In the genomic region with DNA sequence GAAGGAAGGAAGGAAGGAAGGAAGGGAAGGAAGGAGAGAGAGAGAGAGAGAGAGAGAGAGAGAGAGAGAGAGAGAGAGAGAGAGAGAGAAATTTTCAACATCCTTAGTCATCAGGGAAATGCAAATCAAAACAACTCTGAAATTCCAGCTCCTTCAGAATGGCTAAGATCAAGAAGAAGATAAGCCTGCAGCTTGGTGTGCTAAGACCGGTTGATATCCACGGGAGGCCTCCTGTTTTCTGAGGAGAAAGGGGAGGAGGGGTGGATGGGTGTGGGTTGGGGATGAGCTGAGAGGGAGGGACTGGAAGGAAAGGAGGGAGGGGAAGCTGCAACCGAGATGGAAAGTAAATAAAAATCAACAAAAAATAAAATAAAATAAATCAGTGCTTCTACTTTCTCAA, we compare ENCODE assay signal across 29 mouse cellular contexts. TPM values are rescaled to one million over a fixed set of nuclear protein-coding genes. Genes with fewer than 3 reads are reported as not detected.
A peak's percentile ranks its signal among the peaks of the same experiment; 100 is the strongest.
DNase-seq lines count a peak whose midpoint lies in the region; ATAC-seq and TF ChIP-seq lines count a peak whose summit lies in the region.
"Had no signal": no experiment of that assay in that cellular context is flagged by ENCODE, and none has a peak within 500 bp of the region (broad histone marks: within the 10 kb centered on the region; RNA-seq: fewer than 3 reads in every experiment).

No protein-coding gene starts in this region.

- TF ChIP-seq EP300 in liver, postnatal 0 days (IDR thresholded peaks at IDR 0.05; ENCODE audit: low read depth), result no peak

- no peaks in the 10 kb centered on the region for H3K27me3 ChIP-seq in embryonic facial prominence, embryonic 11.5 days (ENCODE audit: control insufficient read depth, insufficient read depth, low read length)
- no peaks in the 10 kb centered on the region for H3K27me3 ChIP-seq in embryonic facial prominence, embryonic 10.5 days (replicated peaks; ENCODE audit: low read depth, poor library complexity, severe bottlenecking)
- no peaks in the 10 kb centered on the region for H3K27me3 ChIP-seq in liver, embryonic 12.5 days (replicated peaks)
- H3K27me3 ChIP-seq in liver, embryonic 11.5 days (replicated peaks; ENCODE audit: control insufficient read depth, insufficient read depth, low read length), result no peaks in the 10 kb centered on the region; the same call in 1 of the 2 replicates
- H3K27me3 ChIP-seq in liver, postnatal 0 days (ENCODE audit: insufficient read depth, low read length), result no peaks in the 10 kb centered on the region
- H3K27me3 ChIP-seq: embryonic facial prominence, embryonic 15.5 days; heart, embryonic 12.5 days; heart, embryonic 15.5 days had no signal

- H3K9ac ChIP-seq in embryonic facial prominence, embryonic 11.5 days (replicated peaks; ENCODE audit: low read length), result no peak overlapping the region
- H3K9ac ChIP-seq in liver, embryonic 12.5 days, result no peak overlapping the region
- H3K9ac ChIP-seq in liver, embryonic 11.5 days (ENCODE audit: low read depth, low read length), result no peak overlapping the region
- no peak overlapping the region for H3K9ac ChIP-seq in liver, postnatal 0 days (replicated peaks)
- H3K9ac ChIP-seq: embryonic facial prominence, embryonic 15.5 days; forebrain, postnatal 0 days; heart, embryonic 12.5 days; heart, embryonic 15.5 days; hindbrain, embryonic 14.5 days had no signal

- H3K4me3 ChIP-seq in embryonic facial prominence, embryonic 11.5 days (ENCODE audit: low read depth, low read length), result no peak overlapping the region
- no peak overlapping the region for H3K4me3 ChIP-seq in embryonic facial prominence, embryonic 10.5 days
- H3K4me3 ChIP-seq in liver, embryonic 12.5 days, result no peak overlapping the region
- H3K4me3 ChIP-seq in liver, embryonic 11.5 days (ENCODE audit: low read depth, low read length), result no peak overlapping the region
- H3K4me3 ChIP-seq in liver, postnatal 0 days (ENCODE audit: low read depth, low read length), result no peak overlapping the region
- H3K4me3 ChIP-seq: embryonic facial prominence, embryonic 15.5 days; heart, embryonic 12.5 days; heart, embryonic 15.5 days; hindbrain, embryonic 10.5 days had no signal

- no peaks in the 10 kb centered on the region for H3K9me3 ChIP-seq in embryonic facial prominence, embryonic 11.5 days (replicated peaks; ENCODE audit: control insufficient read depth, low read length)
- no peaks in the 10 kb centered on the region for H3K9me3 ChIP-seq in embryonic facial prominence, embryonic 10.5 days
- no peaks in the 10 kb centered on the region for H3K9me3 ChIP-seq in liver, embryonic 12.5 days (replicated peaks)
- no peaks in the 10 kb centered on the region for H3K9me3 ChIP-seq in liver, embryonic 11.5 days (ENCODE audit: control insufficient read depth, low read length)
- no peaks in the 10 kb centered on the region for H3K9me3 ChIP-seq in liver, postnatal 0 days (ENCODE audit: low read length)
- H3K9me3 ChIP-seq: embryonic facial prominence, embryonic 15.5 days; heart, embryonic 12.5 days; heart, embryonic 15.5 days; hindbrain, embryonic 10.5 days had no signal

- 7% methylated on average over 3 of the region's 3 CpGs for WGBS in embryonic facial prominence, embryonic 11.5 days
- 15% methylated on average over 3 of the region's 3 CpGs for WGBS in embryonic facial prominence, embryonic 10.5 days
- WGBS in liver, embryonic 12.5 days (ENCODE audit: insufficient replicate concordance), result 17% methylated on average over 3 of the region's 3 CpGs
- 15% methylated on average over 3 of the region's 3 CpGs for WGBS in liver, embryonic 11.5 days
- WGBS in liver, postnatal 0 days (ENCODE audit: insufficient replicate concordance), result 15% methylated on average over 3 of the region's 3 CpGs

- H3K27ac ChIP-seq in embryonic facial prominence, embryonic 11.5 days (replicated peaks; ENCODE audit: low read depth, low read length), result no peak overlapping the region
- no peak overlapping the region for H3K27ac ChIP-seq in embryonic facial prominence, embryonic 10.5 days (replicated peaks)
- 0 out of 2 replicates have a peak overlapping the region, but pooled peaks have one; percentile 26 for H3K27ac ChIP-seq in liver, embryonic 12.5 days
- no peak overlapping the region for H3K27ac ChIP-seq in liver, embryonic 11.5 days (ENCODE audit: low read depth, low read length)
- peak overlapping the region; percentile 78; the same call in 1 of the 2 replicates for H3K27ac ChIP-seq in liver, postnatal 0 days (ENCODE audit: low read depth)
- H3K27ac ChIP-seq: embryonic facial prominence, embryonic 15.5 days; heart, embryonic 15.5 days; hindbrain, embryonic 10.5 days; hindbrain, embryonic 14.5 days; hindbrain, postnatal 0 days had no signal

- H3K4me1 ChIP-seq in embryonic facial prominence, embryonic 11.5 days (ENCODE audit: control insufficient read depth, insufficient read depth, low read length), result no peaks in the 10 kb centered on the region
- H3K4me1 ChIP-seq in embryonic facial prominence, embryonic 10.5 days, result peaks cover 11% of the 10 kb centered on the region
- peaks cover 16% of the 10 kb centered on the region for H3K4me1 ChIP-seq in liver, embryonic 12.5 days
- peaks cover 6% of the 10 kb centered on the region; the same call in 1 of the 2 replicates for H3K4me1 ChIP-seq in liver, embryonic 11.5 days (replicated peaks; ENCODE audit: control insufficient read depth, insufficient read depth, low read length)
- H3K4me1 ChIP-seq in liver, postnatal 0 days (ENCODE audit: insufficient read depth), result peaks cover 8% of the 10 kb centered on the region

- no peak overlapping the region for H3K4me2 ChIP-seq in embryonic facial prominence, embryonic 11.5 days (ENCODE audit: low read depth, low read length)
- H3K4me2 ChIP-seq in liver, embryonic 12.5 days, result no peak overlapping the region
- no peak overlapping the region for H3K4me2 ChIP-seq in liver, embryonic 11.5 days
- H3K4me2 ChIP-seq in liver, postnatal 0 days (ENCODE audit: low read depth, low read length), result no peak overlapping the region
- H3K4me2 ChIP-seq: embryonic facial prominence, embryonic 15.5 days; heart, embryonic 12.5 days; heart, embryonic 15.5 days; hindbrain, embryonic 14.5 days had no signal

- H3K36me3 ChIP-seq in embryonic facial prominence, embryonic 11.5 days (replicated peaks; ENCODE audit: control insufficient read depth, insufficient read depth, low read depth, low read length), result no peaks in the 10 kb centered on the region
- H3K36me3 ChIP-seq in embryonic facial prominence, embryonic 10.5 days (replicated peaks), result no peaks in the 10 kb centered on the region
- H3K36me3 ChIP-seq in liver, embryonic 12.5 days, result no peaks in the 10 kb centered on the region
- no peaks in the 10 kb centered on the region for H3K36me3 ChIP-seq in liver, embryonic 11.5 days (ENCODE audit: control insufficient read depth, insufficient read depth, low read length)
- H3K36me3 ChIP-seq in liver, postnatal 0 days (replicated peaks; ENCODE audit: insufficient read depth, low read length), result no peaks in the 10 kb centered on the region
- H3K36me3 ChIP-seq: embryonic facial prominence, embryonic 15.5 days; heart, embryonic 12.5 days; heart, embryonic 15.5 days; hindbrain, embryonic 10.5 days had no signal

- no peak for TF ChIP-seq CTCF in liver, postnatal 0 days (IDR thresholded peaks at IDR 0.05; ENCODE audit: low read depth)

- DNase-seq in embryonic facial prominence, embryonic 11.5 days (ENCODE audit: low spot score), result peak; percentile 14
- no peak for DNase-seq in embryonic facial prominence, embryonic 10.5 days (ENCODE audit: low spot score)
- DNase-seq in liver, embryonic 11.5 days (ENCODE audit: low spot score), result no peak
- peak; percentile 54 for DNase-seq in R1 (ENCODE audit: low read depth, low spot score)
- no peak for DNase-seq in liver, postnatal 0 days
- no peak for DNase-seq in urinary bladder, postnatal 25 days (ENCODE audit: low spot score)
- DNase-seq: adrenal gland, adult 2 months; adrenal gland, postnatal 14 days; cerebellum, adult 11 months; cerebellum, adult 2 months; cerebellum, adult 9-11 months; cerebellum, postnatal 25 days; forebrain, postnatal 0 days; gastrocnemius, postnatal 25 days; heart, adult 18-20 months; heart, postnatal 10 days; heart, postnatal 36 days had no signal

- ATAC-seq in embryonic facial prominence, embryonic 11.5 days (replicated peaks; ENCODE audit: insufficient number of reproducible peaks, low FRiP score, low TSS enrichment, low read depth), result no peak
- no peak for ATAC-seq in liver, embryonic 12.5 days
- no peak for ATAC-seq in liver, embryonic 11.5 days (replicated peaks; ENCODE audit: low FRiP score)
- ATAC-seq in liver, postnatal 0 days, result no peak
- ATAC-seq in activated CD4-positive, CD25-positive, alpha-beta regulatory T cell, adult 4 months, result no peak
- ATAC-seq: forebrain, embryonic 14.5 days; forebrain, postnatal 0 days; hindbrain, postnatal 0 days; inflammation-experienced regulatory T-cells, adult 6 months had no signal

RNA-seq across cellular contexts. Expression of a gene that starts 1.0 kb away (rescaled TPM):
- polyA plus RNA-seq in embryonic facial prominence, embryonic 11.5 days (2014; fragmentation: Nextera tagmentation; extraction: Ambion mirVana), result not detected in 2 replicates
- not detected in 2 replicates for polyA plus RNA-seq in embryonic facial prominence, embryonic 10.5 days (2016; fragmentation: Nextera tagmentation; extraction: Ambion mirVana)
- polyA plus RNA-seq in liver, embryonic 12.5 days (2016; fragmentation: Nextera tagmentation; extraction: Ambion mirVana), result 8.8 and 9.2 TPM in 2 replicates
- polyA plus RNA-seq in liver, embryonic 11.5 days (2014; fragmentation: Nextera tagmentation; extraction: Ambion mirVana), result 3.4 and 4.4 TPM in 2 replicates
- 631 and 661 TPM in 2 replicates for polyA plus RNA-seq in liver, postnatal 0 days (2015; fragmentation: Nextera tagmentation; extraction: Ambion mirVana)
- polyA plus RNA-seq in activated CD4-positive, CD25-positive, alpha-beta regulatory T cell, adult 4 months (2017; shearing (Covaris generic)), result not detected
- polyA plus RNA-seq: embryonic facial prominence, embryonic 15.5 days; forebrain, embryonic 11.5 days; forebrain, embryonic 14.5 days; hindbrain, embryonic 10.5 days; hindbrain, embryonic 14.5 days; hindbrain, postnatal 0 days; inflammation-experienced regulatory T-cells, adult 6 months had no signal

RNA-seq across cellular contexts. Expression of a gene that starts 6.3 kb away (rescaled TPM):
- 0.57 and 0.95 TPM in 2 replicates for polyA plus RNA-seq in embryonic facial prominence, embryonic 11.5 days (2014; fragmentation: Nextera tagmentation; extraction: Ambion mirVana)
- polyA plus RNA-seq in embryonic facial prominence, embryonic 10.5 days (2016; fragmentation: Nextera tagmentation; extraction: Ambion mirVana), result 0.52 and 0.67 TPM in 2 replicates
- polyA plus RNA-seq in liver, embryonic 12.5 days (2016; fragmentation: Nextera tagmentation; extraction: Ambion mirVana), result 0.49 and 0.51 TPM in 2 replicates
- 0.25 and 0.45 TPM in 2 replicates for polyA plus RNA-seq in liver, embryonic 11.5 days (2014; fragmentation: Nextera tagmentation; extraction: Ambion mirVana)
- 5.4 and 6.0 TPM in 2 replicates for polyA plus RNA-seq in liver, postnatal 0 days (2015; fragmentation: Nextera tagmentation; extraction: Ambion mirVana)
- 1 to 10 TPM in 1 of 2 experiments, under 1 TPM in 1; 0.68 to 1.8 TPM for polyA plus RNA-seq in activated CD4-positive, CD25-positive, alpha-beta regulatory T cell, adult 4 months (2017; shearing (Covaris generic))

RNA-seq across cellular contexts. Expression of a gene that starts 38.3 kb away (rescaled TPM):
- 0.28 and 0.32 TPM in 2 replicates for polyA plus RNA-seq in embryonic facial prominence, embryonic 11.5 days (2014; fragmentation: Nextera tagmentation; extraction: Ambion mirVana)
- 0.36 TPM in 1 of 2 replicates, not detected in the other for polyA plus RNA-seq in embryonic facial prominence, embryonic 10.5 days (2016; fragmentation: Nextera tagmentation; extraction: Ambion mirVana)
- polyA plus RNA-seq in liver, embryonic 12.5 days (2016; fragmentation: Nextera tagmentation; extraction: Ambion mirVana), result 74.1 and 74.2 TPM in 2 replicates
- 57.8 and 64.8 TPM in 2 replicates for polyA plus RNA-seq in liver, embryonic 11.5 days (2014; fragmentation: Nextera tagmentation; extraction: Ambion mirVana)
- 1,712 and 1,929 TPM in 2 replicates for polyA plus RNA-seq in liver, postnatal 0 days (2015; fragmentation: Nextera tagmentation; extraction: Ambion mirVana)
- polyA plus RNA-seq in activated CD4-positive, CD25-positive, alpha-beta regulatory T cell, adult 4 months (2017; shearing (Covaris generic)), result not detected
- polyA plus RNA-seq: inflammation-experienced regulatory T-cells, adult 6 months had no signal

RNA-seq across cellular contexts. Expression of a gene that starts 57.8 kb away (rescaled TPM):
- polyA plus RNA-seq in embryonic facial prominence, embryonic 11.5 days (2014; fragmentation: Nextera tagmentation; extraction: Ambion mirVana), result not detected in 2 replicates
- not detected in 2 replicates for polyA plus RNA-seq in embryonic facial prominence, embryonic 10.5 days (2016; fragmentation: Nextera tagmentation; extraction: Ambion mirVana)
- polyA plus RNA-seq in liver, embryonic 12.5 days (2016; fragmentation: Nextera tagmentation; extraction: Ambion mirVana), result 20.1 and 21.2 TPM in 2 replicates
- 16.3 and 17.4 TPM in 2 replicates for polyA plus RNA-seq in liver, embryonic 11.5 days (2014; fragmentation: Nextera tagmentation; extraction: Ambion mirVana)
- polyA plus RNA-seq in liver, postnatal 0 days (2015; fragmentation: Nextera tagmentation; extraction: Ambion mirVana), result 173 and 210 TPM in 2 replicates
- not detected for polyA plus RNA-seq in activated CD4-positive, CD25-positive, alpha-beta regulatory T cell, adult 4 months (2017; shearing (Covaris generic))
- polyA plus RNA-seq: cerebellum, adult 2 months; embryonic facial prominence, embryonic 15.5 days; forebrain, embryonic 11.5 days; forebrain, embryonic 14.5 days; forebrain, postnatal 0 days; frontal cortex, adult 2 months; hindbrain, embryonic 10.5 days; hindbrain, embryonic 14.5 days; hindbrain, postnatal 0 days; inflammation-experienced regulatory T-cells, adult 6 months had no signal

RNA-seq across cellular contexts. Expression of a gene that starts 59.9 kb away (rescaled TPM):
- polyA plus RNA-seq in embryonic facial prominence, embryonic 11.5 days (2014; fragmentation: Nextera tagmentation; extraction: Ambion mirVana), result 31.1 and 36.1 TPM in 2 replicates
- polyA plus RNA-seq in embryonic facial prominence, embryonic 10.5 days (2016; fragmentation: Nextera tagmentation; extraction: Ambion mirVana), result 29.5 and 30.2 TPM in 2 replicates
- polyA plus RNA-seq in liver, embryonic 12.5 days (2016; fragmentation: Nextera tagmentation; extraction: Ambion mirVana), result 16.1 and 17.3 TPM in 2 replicates
- 22.6 and 26.1 TPM in 2 replicates for polyA plus RNA-seq in liver, embryonic 11.5 days (2014; fragmentation: Nextera tagmentation; extraction: Ambion mirVana)
- 11.8 and 14.4 TPM in 2 replicates for polyA plus RNA-seq in liver, postnatal 0 days (2015; fragmentation: Nextera tagmentation; extraction: Ambion mirVana)
- 1 to 10 TPM; 4.9 to 5.7 TPM for polyA plus RNA-seq in activated CD4-positive, CD25-positive, alpha-beta regulatory T cell, adult 4 months (2017; shearing (Covaris generic))

Comparison
In these comparisons a context has a peak if more than half of its experiments do, and no peak if none do; other contexts are left out.
1. DNase-seq: peak in embryonic facial prominence, embryonic 11.5 days (single experiment) and R1 (single experiment); none in embryonic facial prominence, embryonic 10.5 days (single experiment), liver, embryonic 11.5 days (single experiment), liver, postnatal 0 days (single experiment) and urinary bladder, postnatal 25 days (single experiment).
2. H3K27ac ChIP-seq: peak in liver, embryonic 12.5 days (single experiment) and liver, postnatal 0 days (single experiment); none in embryonic facial prominence, embryonic 11.5 days (single experiment), embryonic facial prominence, embryonic 10.5 days (single experiment) and liver, embryonic 11.5 days (single experiment).
3. RNA of a gene that starts 1.0 kb away (polyA plus RNA-seq): 631 to 661 TPM in liver, postnatal 0 days; 8.8 to 9.2 TPM in liver, embryonic 12.5 days, 3.4 to 4.4 TPM in liver, embryonic 11.5 days, not detected in activated CD4-positive, CD25-positive, alpha-beta regulatory T cell, adult 4 months, not detected in embryonic facial prominence, embryonic 11.5 days and not detected in embryonic facial prominence, embryonic 10.5 days; every median in the first group is over 10 times any median in the second.
4. RNA of a gene that starts 38.3 kb away (polyA plus RNA-seq): 1,712 to 1,929 TPM in liver, postnatal 0 days, 74.1 to 74.2 TPM in liver, embryonic 12.5 days and 57.8 to 64.8 TPM in liver, embryonic 11.5 days; 0.28 to 0.32 TPM in embryonic facial prominence, embryonic 11.5 days, 0.36 TPM in embryonic facial prominence, embryonic 10.5 days and not detected in activated CD4-positive, CD25-positive, alpha-beta regulatory T cell, adult 4 months; every median in the first group is over 10 times any median in the second.